Comparison of ENCODE assay signal across 8 mouse cellular contexts in genomic region chr4:118265557-118265956, GRCm38 (mm10). TPM values are rescaled to one million over a fixed set of nuclear protein-coding genes. Genes with fewer than 3 reads are reported as not detected.
DNase-seq lines count a peak whose midpoint lies in the region; ATAC-seq and TF ChIP-seq lines count a peak whose summit lies in the region.

No protein-coding gene starts in this region.

- peaks cover 26% of the 10 kb centered on the region for H3K4me1 ChIP-seq in liver, embryonic 11.5 days (replicated peaks; ENCODE audit: control insufficient read depth, insufficient read depth, low read length)
- H3K4me1 ChIP-seq in liver, postnatal 0 days (ENCODE audit: insufficient read depth): peaks cover 7% of the 10 kb centered on the region
- H3K4me1 ChIP-seq in embryonic facial prominence, embryonic 10.5 days: peaks cover 83% of the 10 kb centered on the region
- peaks cover 48% of the 10 kb centered on the region for H3K4me1 ChIP-seq in intestine, embryonic 16.5 days (ENCODE audit: control insufficient read depth, insufficient read depth, low read length)
- peaks cover 36% of the 10 kb centered on the region for H3K4me1 ChIP-seq in neural tube, embryonic 14.5 days (ENCODE audit: control insufficient read depth, insufficient read depth, low read length)

- H3K4me3 ChIP-seq in liver, embryonic 11.5 days (ENCODE audit: low read depth, low read length): no peak overlapping the region
- no peak overlapping the region for H3K4me3 ChIP-seq in liver, postnatal 0 days (ENCODE audit: low read depth, low read length)
- 0 out of 2 replicates have a peak overlapping the region, but pooled peaks have one; percentile 19 for H3K4me3 ChIP-seq in embryonic facial prominence, embryonic 10.5 days
- H3K4me3 ChIP-seq in intestine, embryonic 16.5 days (ENCODE audit: low read length): no peak overlapping the region
- H3K4me3 ChIP-seq in neural tube, embryonic 14.5 days (ENCODE audit: low read depth, low read length): no peak overlapping the region

- WGBS in liver, embryonic 11.5 days: 46% methylated on average over 15 of the region's 15 CpGs
- 61% methylated on average over 15 of the region's 15 CpGs for WGBS in liver, postnatal 0 days (ENCODE audit: insufficient replicate concordance)
- WGBS in embryonic facial prominence, embryonic 10.5 days: 42% methylated on average over 15 of the region's 15 CpGs
- 24% methylated on average over 15 of the region's 15 CpGs for WGBS in intestine, embryonic 16.5 days
- WGBS in neural tube, embryonic 14.5 days: 8% methylated on average over 15 of the region's 15 CpGs

- no peaks in the 10 kb centered on the region for H3K9me3 ChIP-seq in liver, embryonic 11.5 days (ENCODE audit: control insufficient read depth, low read length)
- H3K9me3 ChIP-seq in liver, postnatal 0 days (ENCODE audit: low read length): no peaks in the 10 kb centered on the region
- H3K9me3 ChIP-seq in embryonic facial prominence, embryonic 10.5 days: no peaks in the 10 kb centered on the region
- no peaks in the 10 kb centered on the region for H3K9me3 ChIP-seq in intestine, embryonic 16.5 days (ENCODE audit: control insufficient read depth, low read length)
- H3K9me3 ChIP-seq in neural tube, embryonic 14.5 days (ENCODE audit: control insufficient read depth, low read length): no peaks in the 10 kb centered on the region

- TF ChIP-seq CTCF in liver, postnatal 0 days (IDR thresholded peaks at IDR 0.05; ENCODE audit: low read depth): no peak

- H3K27me3 ChIP-seq in liver, embryonic 11.5 days (replicated peaks; ENCODE audit: control insufficient read depth, insufficient read depth, low read length): no peaks in the 10 kb centered on the region
- no peaks in the 10 kb centered on the region for H3K27me3 ChIP-seq in liver, postnatal 0 days (ENCODE audit: insufficient read depth, low read length)
- H3K27me3 ChIP-seq in embryonic facial prominence, embryonic 10.5 days (replicated peaks; ENCODE audit: low read depth, poor library complexity, severe bottlenecking): no peaks in the 10 kb centered on the region
- H3K27me3 ChIP-seq in intestine, embryonic 16.5 days (replicated peaks; ENCODE audit: control insufficient read depth, insufficient read depth, low read length): no peaks in the 10 kb centered on the region
- no peaks in the 10 kb centered on the region for H3K27me3 ChIP-seq in neural tube, embryonic 14.5 days (ENCODE audit: control insufficient read depth, insufficient read depth, low read length)

- no peak overlapping the region for H3K9ac ChIP-seq in liver, embryonic 11.5 days (ENCODE audit: low read depth, low read length)
- H3K9ac ChIP-seq in liver, postnatal 0 days (replicated peaks): no peak overlapping the region
- H3K9ac ChIP-seq in intestine, embryonic 16.5 days (ENCODE audit: low read depth, low read length): peak overlapping the region; percentile 47; the same call in 1 of the 2 replicates
- H3K9ac ChIP-seq in neural tube, embryonic 14.5 days (replicated peaks; ENCODE audit: low read depth, low read length): no peak overlapping the region; the same call in 1 of the 2 replicates

- H3K27ac ChIP-seq in liver, embryonic 11.5 days (ENCODE audit: low read depth, low read length): 0 out of 2 replicates have a peak overlapping the region, but pooled peaks have one; percentile 38
- no peak overlapping the region for H3K27ac ChIP-seq in liver, postnatal 0 days (ENCODE audit: low read depth)
- peak overlapping the region; percentile 64 for H3K27ac ChIP-seq in embryonic facial prominence, embryonic 10.5 days (replicated peaks)
- peak overlapping the region; percentile 50; the same call in 1 of the 2 replicates for H3K27ac ChIP-seq in intestine, embryonic 16.5 days (ENCODE audit: low read length)
- peak overlapping the region; percentile 49 for H3K27ac ChIP-seq in neural tube, embryonic 14.5 days (ENCODE audit: low read depth, low read length)

- H3K36me3 ChIP-seq in liver, embryonic 11.5 days (ENCODE audit: control insufficient read depth, insufficient read depth, low read length): peaks cover 8% of the 10 kb centered on the region
- H3K36me3 ChIP-seq in liver, postnatal 0 days (replicated peaks; ENCODE audit: insufficient read depth, low read length): peaks cover 7% of the 10 kb centered on the region; the same call in 1 of the 2 replicates
- H3K36me3 ChIP-seq in embryonic facial prominence, embryonic 10.5 days (replicated peaks): peaks cover 85% of the 10 kb centered on the region
- H3K36me3 ChIP-seq in intestine, embryonic 16.5 days (ENCODE audit: control insufficient read depth, insufficient read depth, low read length): peaks cover 3% of the 10 kb centered on the region; the same call in 1 of the 2 replicates
- peaks cover 15% of the 10 kb centered on the region; the same call in 1 of the 2 replicates for H3K36me3 ChIP-seq in neural tube, embryonic 14.5 days (ENCODE audit: control insufficient read depth, insufficient read depth, low read length)

- DNase-seq in liver, embryonic 11.5 days (ENCODE audit: low spot score): no peak
- no peak for DNase-seq in liver, postnatal 0 days
- DNase-seq in embryonic facial prominence, embryonic 10.5 days (ENCODE audit: low spot score): peak; percentile 70
- no peak for DNase-seq in ovary, postnatal 14 days (ENCODE audit: low spot score)
- no peak for DNase-seq in thymus, postnatal 25 days
- DNase-seq in c-Kit-positive CD71-positive TER-119-positive erythroid progenitor cells, embryonic 14.5 days (ENCODE audit: low spot score): no peak

- no peak for ATAC-seq in liver, embryonic 11.5 days (replicated peaks; ENCODE audit: low FRiP score)
- no peak for ATAC-seq in liver, postnatal 0 days
- ATAC-seq in intestine, embryonic 16.5 days: no peak
- ATAC-seq in neural tube, embryonic 14.5 days (ENCODE audit: low read depth): peak; percentile 22; the same call in 1 of the 2 replicates

- no peak for TF ChIP-seq EP300 in liver, postnatal 0 days (IDR thresholded peaks at IDR 0.05; ENCODE audit: low read depth)

- no peak overlapping the region for H3K4me2 ChIP-seq in liver, embryonic 11.5 days
- no peak overlapping the region for H3K4me2 ChIP-seq in liver, postnatal 0 days (ENCODE audit: low read depth, low read length)
- H3K4me2 ChIP-seq in intestine, embryonic 16.5 days (ENCODE audit: low read depth, low read length): no peak overlapping the region
- H3K4me2 ChIP-seq in neural tube, embryonic 14.5 days (ENCODE audit: low read depth, low read length): no peak overlapping the region

RNA-seq across cellular contexts. Expression of gene Ptprf, which starts 25.6 kb away (rescaled TPM):
- polyA plus RNA-seq in liver, embryonic 11.5 days (2014; fragmentation: Nextera tagmentation; extraction: Ambion mirVana): 29.1 and 29.2 TPM in 2 replicates
- 10.3 and 11.8 TPM in 2 replicates for polyA plus RNA-seq in liver, postnatal 0 days (2015; fragmentation: Nextera tagmentation; extraction: Ambion mirVana)
- 88.2 and 95.5 TPM in 2 replicates for polyA plus RNA-seq in embryonic facial prominence, embryonic 10.5 days (2016; fragmentation: Nextera tagmentation; extraction: Ambion mirVana)
- 45.8 and 54.8 TPM in 2 replicates for polyA plus RNA-seq in intestine, embryonic 16.5 days (2015; fragmentation: Nextera tagmentation; extraction: Ambion mirVana)
- polyA plus RNA-seq in neural tube, embryonic 14.5 days (2014; fragmentation: Nextera tagmentation; extraction: Ambion mirVana): 52.4 and 66.7 TPM in 2 replicates
